8 mouse cellular contexts compared by ENCODE assay signal in the genomic region with DNA sequence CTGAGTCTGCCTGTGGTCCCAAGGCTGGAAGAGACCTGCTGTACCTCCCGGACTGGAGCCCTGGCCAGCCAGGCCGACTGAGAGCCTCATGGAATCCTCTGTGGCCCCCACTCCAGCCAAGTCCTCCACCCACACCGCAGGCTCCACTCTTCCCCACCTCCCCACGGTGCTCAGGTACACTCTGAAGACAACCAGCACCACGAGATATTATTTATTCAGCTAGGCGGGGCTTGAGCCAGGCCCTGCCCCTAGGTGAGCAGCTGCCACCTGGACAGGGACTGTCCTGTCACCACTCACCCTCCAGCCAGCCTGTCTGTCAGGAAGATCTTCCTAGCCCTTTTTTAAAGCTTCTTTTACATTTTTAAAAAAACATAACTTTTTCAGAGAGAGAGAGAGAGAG. TPM values are rescaled to one million over a fixed set of nuclear protein-coding genes. Genes with fewer than 3 reads are reported as not detected.
A peak's percentile ranks its signal among the peaks of the same experiment; 100 is the strongest.
DNase-seq lines count a peak whose midpoint lies in the region; ATAC-seq and TF ChIP-seq lines count a peak whose summit lies in the region.

No protein-coding gene starts in this region.

- no peak for DNase-seq in heart, embryonic 10.5 days (ENCODE audit: low spot score)
- no peak for DNase-seq in heart, adult 9 months (ENCODE audit: low spot score in 2 of 2)
- DNase-seq in CH12.LX (ENCODE audit: extremely low read depth) = no peak
- DNase-seq in liver, embryonic 11.5 days (ENCODE audit: low spot score) = no peak
- DNase-seq in left cerebral cortex, postnatal 25 days (ENCODE audit: low spot score in 2 of 2) = no peak
- DNase-seq in cerebellum, adult 9-10 months = no peak
- no peak for DNase-seq in kidney, postnatal 10 days

- peak overlapping the region; percentile 73 for H3K4me3 ChIP-seq in heart, embryonic 10.5 days
- peak overlapping the region in 2 of 3 experiments; percentile 23 to 96 for H3K4me3 ChIP-seq in CH12.LX (replicated peaks in 1 of 3; ENCODE audit: low read depth in 2 of 3, low read length in 2 of 3, poor library complexity in 1 of 3)
- peak overlapping the region; percentile 77 for H3K4me3 ChIP-seq in forebrain, embryonic 13.5 days
- peak overlapping the region; percentile 68 for H3K4me3 ChIP-seq in liver, embryonic 11.5 days (ENCODE audit: low read depth, low read length)

- H3K79me2 ChIP-seq in CH12.LX (replicated peaks; ENCODE audit: control insufficient read depth, extremely low read depth, insufficient read depth, poor library complexity, severe bottlenecking) = peaks cover 36% of the 10 kb centered on the region

- peak overlapping the region; percentile 68; the same call in 1 of the 2 replicates for H3K9ac ChIP-seq in CH12.LX (ENCODE audit: insufficient read depth, low read depth)
- no peak overlapping the region for H3K9ac ChIP-seq in forebrain, embryonic 13.5 days
- H3K9ac ChIP-seq in liver, embryonic 11.5 days (ENCODE audit: low read depth, low read length) = peak overlapping the region; percentile 72

- in situ Hi-C loops in CH12.LX (cut with MboI; ENCODE audit: low pct_ligation_motif_present, low pct_unique_long_range_greater_than_20kb, low sequenced_read_pairs) = no loop called here

- 0 out of 2 replicates have a peak, but pooled peaks cover 4% of the 10 kb centered on the region for H3K9me3 ChIP-seq in heart, embryonic 10.5 days
- H3K9me3 ChIP-seq in CH12.LX (replicated peaks; ENCODE audit: low read length) = no peaks in the 10 kb centered on the region
- H3K9me3 ChIP-seq in forebrain, embryonic 13.5 days (replicated peaks) = 0 out of 2 replicates have a peak, but pooled peaks cover 9% of the 10 kb centered on the region
- H3K9me3 ChIP-seq in liver, embryonic 11.5 days (ENCODE audit: control insufficient read depth, low read length) = no peaks in the 10 kb centered on the region

- H3K27ac ChIP-seq in heart, embryonic 10.5 days = no peak overlapping the region
- H3K27ac ChIP-seq in CH12.LX (ENCODE audit: insufficient read depth, low read depth) = no peak overlapping the region
- H3K27ac ChIP-seq in forebrain, embryonic 13.5 days = no peak overlapping the region
- H3K27ac ChIP-seq in liver, embryonic 11.5 days (ENCODE audit: low read depth, low read length) = no peak overlapping the region

- no peak for TF ChIP-seq EP300 in CH12.LX (IDR thresholded peaks at IDR 0.05; ENCODE audit: low read length)

- TF ChIP-seq POLR2A in CH12.LX (IDR thresholded peaks at IDR 0.05; ENCODE audit: low read depth, low read length) = no peak

- intact Hi-C loops in left cerebral cortex, postnatal 25 days (cut with DNase I) = loop anchor here (5.0 kb wide), 1 partner anchor 101 kb away; no protein-coding TSS in a partner anchor

- peaks cover 10% of the 10 kb centered on the region for H3K4me1 ChIP-seq in heart, embryonic 10.5 days
- H3K4me1 ChIP-seq in CH12.LX (ENCODE audit: control insufficient read depth in 1 of 2, insufficient read depth in 2 of 2) = peaks cover 6 to 10% of the 10 kb centered on the region in 2 experiments
- peaks cover 15% of the 10 kb centered on the region for H3K4me1 ChIP-seq in forebrain, embryonic 13.5 days
- peaks cover 5% of the 10 kb centered on the region for H3K4me1 ChIP-seq in liver, embryonic 11.5 days (replicated peaks; ENCODE audit: control insufficient read depth, insufficient read depth, low read length)

- H3K27me3 ChIP-seq in heart, embryonic 10.5 days (ENCODE audit: insufficient read depth, poor library complexity, severe bottlenecking) = no peaks in the 10 kb centered on the region
- peaks cover 6% of the 10 kb centered on the region for H3K27me3 ChIP-seq in CH12.LX (replicated peaks)
- H3K27me3 ChIP-seq in forebrain, embryonic 13.5 days = no peaks in the 10 kb centered on the region
- no peaks in the 10 kb centered on the region for H3K27me3 ChIP-seq in liver, embryonic 11.5 days (replicated peaks; ENCODE audit: control insufficient read depth, insufficient read depth, low read length)

- ATAC-seq in forebrain, embryonic 13.5 days = no peak
- ATAC-seq in liver, embryonic 11.5 days (replicated peaks; ENCODE audit: low FRiP score) = peak; percentile 59

- 72% methylated on average over 6 of the region's 6 CpGs for WGBS in heart, embryonic 10.5 days
- 79% methylated on average over 5 of the region's 6 CpGs for WGBS in forebrain, embryonic 13.5 days
- WGBS in liver, embryonic 11.5 days = 55% methylated on average over 6 of the region's 6 CpGs

- TF ChIP-seq CTCF in CH12.LX (conservative IDR thresholded peaks at IDR 0.05 in 1 of 2, IDR thresholded peaks at IDR 0.05 in 1 of 2; ENCODE audit: low read depth in 2 of 2, low read length in 2 of 2) = no peak

- dilution Hi-C loops in CH12.LX (cut with MboI; ENCODE audit: extremely low pct_ligation_motif_present, extremely low pct_unique_long_range_greater_than_20kb, low sequenced_read_pairs) = no loop called here

- TF ChIP-seq RAD21 in CH12.LX (IDR thresholded peaks at IDR 0.05; ENCODE audit: low read depth, low read length) = no peak

- peak overlapping the region; percentile 64 for H3K4me2 ChIP-seq in CH12.LX (ENCODE audit: insufficient read depth, low read depth, poor library complexity, severe bottlenecking)
- H3K4me2 ChIP-seq in forebrain, embryonic 13.5 days = peak overlapping the region; percentile 77
- peak overlapping the region; percentile 69 for H3K4me2 ChIP-seq in liver, embryonic 11.5 days

- peaks cover 21% of the 10 kb centered on the region for H3K36me3 ChIP-seq in heart, embryonic 10.5 days
- peaks cover 0 to 24% of the 10 kb centered on the region in 2 experiments for H3K36me3 ChIP-seq in CH12.LX (replicated peaks in 1 of 2; ENCODE audit: control insufficient read depth in 1 of 2, insufficient read depth in 1 of 2, low read length in 1 of 2)
- peaks cover 22% of the 10 kb centered on the region for H3K36me3 ChIP-seq in forebrain, embryonic 13.5 days (ENCODE audit: poor library complexity, severe bottlenecking)
- H3K36me3 ChIP-seq in liver, embryonic 11.5 days (ENCODE audit: control insufficient read depth, insufficient read depth, low read length) = peaks cover 3% of the 10 kb centered on the region; the same call in 1 of the 2 replicates

TF ChIP-seq in CH12.LX, 34 proteins besides CTCF, POLR2A, EP300 and RAD21:
- no peak for TF ChIP-seq SIN3A (IDR thresholded peaks at IDR 0.05; ENCODE audit: low read length)

RNA-seq across cellular contexts. Expression of gene Shcbp1, which starts 1.1 kb away (rescaled TPM):
- polyA plus RNA-seq in heart, embryonic 10.5 days (2016; fragmentation: Nextera tagmentation; extraction: Ambion mirVana) = 57.3 and 71.3 TPM in 2 replicates
- total RNA-seq in CH12.LX (2012; rRNA removed) = 39.9 and 44.0 TPM in 2 replicates
- total RNA-seq in CH12.LX (2014; rRNA removed) = 90.8 and 105 TPM in 2 replicates
- polyA plus RNA-seq in CH12.LX (2012; ENCODE audit: insufficient read length, low read depth) = 48.2 and 49.9 TPM in 2 replicates
- 57.0 and 60.4 TPM in 2 replicates for polyA plus RNA-seq in forebrain, embryonic 13.5 days (2015; fragmentation: Nextera tagmentation; extraction: Ambion mirVana)
- polyA plus RNA-seq in liver, embryonic 11.5 days (2014; fragmentation: Nextera tagmentation; extraction: Ambion mirVana) = 65.9 and 85.2 TPM in 2 replicates
- total RNA-seq in left cerebral cortex, postnatal 25 days (2021) = 1 to 10 TPM in 1 of 2 experiments, under 1 TPM in 1; 0.50 to 1.2 TPM
